Mouse (Mus musculus): Measurements from ENCODE around the gene Ly6g5b. TPM values are rescaled to one million over a fixed set of nuclear protein-coding genes. Genes with fewer than 3 reads are reported as not detected.
A peak's percentile ranks its signal among the peaks of the same experiment; 100 is the strongest.
"Not testable (repeated sequence)": the region's sequence is repeated elsewhere in the genome, so short reads cannot be mapped to it uniquely, and the experiment has no call there.

Ly6g5b gene
- polyA plus RNA-seq, 1 experiment from 2014 or later, result 1.1 TPM

DNA sequence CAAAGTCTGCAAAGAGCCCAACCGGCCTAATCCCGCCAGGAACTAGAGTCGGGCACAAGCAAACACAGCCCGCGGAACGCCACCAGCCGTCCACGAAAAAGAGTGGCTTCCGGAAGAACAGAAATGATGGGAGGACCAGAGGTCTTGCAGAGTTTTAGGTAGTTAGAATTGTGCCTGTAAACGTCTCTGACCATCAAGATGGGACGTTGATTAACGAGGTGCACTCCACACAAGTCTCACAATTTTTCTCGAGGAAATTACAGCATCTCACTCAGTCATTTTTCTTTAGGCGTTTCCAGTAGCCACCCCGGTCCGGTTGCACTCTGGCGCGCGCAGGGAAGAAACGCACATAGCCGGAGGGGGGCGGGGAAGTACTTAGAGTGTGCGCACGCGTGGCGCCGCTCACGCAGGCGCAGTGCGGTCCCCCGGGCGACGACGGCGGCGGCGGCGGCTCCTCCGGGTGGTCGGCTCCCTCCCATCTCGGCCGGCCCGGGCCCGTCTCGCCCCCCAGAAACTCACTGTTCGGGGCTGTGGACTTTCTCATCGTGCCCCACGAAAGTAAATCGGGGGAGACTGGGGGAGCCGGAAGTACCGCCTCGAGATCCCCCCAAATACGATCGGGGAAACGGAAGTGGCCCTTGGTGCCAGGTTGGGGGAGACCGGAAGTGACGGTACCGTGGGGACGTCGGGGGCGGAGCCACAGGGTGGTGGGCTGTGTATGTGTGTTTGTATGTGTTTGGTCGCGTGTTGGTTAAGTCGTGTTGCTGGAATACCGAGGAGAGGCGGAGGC lies 19.8 kb upstream of the Ly6g5b start, which contains the start of gene Bag6:
TSS of gene Bag6 (plus strand) at position 378 of the 790 bp plus-strand sequence.
- Histone ChIP-seq H3K9ac (peak within 1 kb of the TSS; percentile 86), H3K27me3 (no peaks in the 10 kb centered on the region), H3K4me3 (peak within 1 kb of the TSS; percentile 75), H3K4me1 (peaks cover 18% of the 10 kb centered on the region), H3K36me3 (peaks cover 25% of the 10 kb centered on the region), H3K27ac (peak within 1 kb of the TSS; percentile 91), H3K9me3 (no peaks in the 10 kb centered on the region), H3K4me2 (replicated peaks) (peak within 1 kb of the TSS; percentile 94)
- under 1% methylated on average over 66 of the region's 66 CpGs for WGBS
- ATAC-seq (ENCODE audit: low FRiP score, low read depth), result peak; percentile 93

- Histone ChIP-seq H3K4me1 (peaks cover 19% of the 10 kb centered on the region), H3K4me2 (replicated peaks) (no peak overlapping the region), H3K27me3 (no peaks in the 10 kb centered on the region), H3K9ac (no peak overlapping the region), H3K36me3 (peaks cover 21% of the 10 kb centered on the region), H3K4me3 (no peak overlapping the region), H3K9me3 (no peaks in the 10 kb centered on the region), H3K27ac (no peak overlapping the region)
- WGBS, result 92% methylated on average over 7 of the region's 7 CpGs
- ATAC-seq (ENCODE audit: low FRiP score, low read depth), result no peak
Measured at GRCm38 (mm10) chr17:35133517-35133916, 18.3 kb upstream of the Ly6g5b start.

GRCm38 (mm10) chr17:35132174-35132560 lies 16.9 kb upstream of the Ly6g5b start:
- Histone ChIP-seq H3K9me3 (no peaks in the 10 kb centered on the region), H3K27ac (no peak overlapping the region), H3K9ac (no peak overlapping the region), H3K4me1 (peaks cover 22% of the 10 kb centered on the region), H3K4me3 (no peak overlapping the region), H3K4me2 (replicated peaks) (no peak overlapping the region), H3K27me3 (no peaks in the 10 kb centered on the region), H3K36me3 (peaks cover 22% of the 10 kb centered on the region)
- 81% methylated on average over 3 of the region's 3 CpGs for WGBS
- ATAC-seq (ENCODE audit: low FRiP score, low read depth), result no peak

GRCm38 (mm10) chr17:35131500-35132173 lies 16.4 kb upstream of the Ly6g5b start, which contains the start of gene Apom:
Gene Apom (minus strand): TSS chr17:35132050.
- no peak for ATAC-seq (ENCODE audit: low FRiP score, low read depth)
- H3K27me3 ChIP-seq, result no peaks in the 10 kb centered on the region
- 85% methylated on average over 15 of the region's 15 CpGs for WGBS
- no peaks in the 10 kb centered on the region for H3K9me3 ChIP-seq
- no peak within 1 kb of the TSS for H3K4me3 ChIP-seq
- H3K4me1 ChIP-seq, result peaks cover 22% of the 10 kb centered on the region
- H3K9ac ChIP-seq, result 0 out of 2 replicates have a peak within 1 kb of the TSS, but pooled peaks have one; percentile 4
- H3K4me2 ChIP-seq (replicated peaks), result no peak within 1 kb of the TSS
- peaks cover 22% of the 10 kb centered on the region for H3K36me3 ChIP-seq
- no peak within 1 kb of the TSS for H3K27ac ChIP-seq

GRCm38 (mm10) chr17:35131038-35131437 lies 15.8 kb upstream of the Ly6g5b start:
- no peaks in the 10 kb centered on the region for H3K27me3 ChIP-seq
- 87% methylated on average over 8 of the region's 8 CpGs for WGBS
- H3K4me3 ChIP-seq, result no peak overlapping the region
- H3K9me3 ChIP-seq, result no peaks in the 10 kb centered on the region
- no peak overlapping the region for H3K9ac ChIP-seq
- H3K4me1 ChIP-seq, result peaks cover 18% of the 10 kb centered on the region
- H3K4me2 ChIP-seq (replicated peaks), result no peak overlapping the region
- no peak overlapping the region for H3K27ac ChIP-seq
- peaks cover 22% of the 10 kb centered on the region for H3K36me3 ChIP-seq
- ATAC-seq (ENCODE audit: low FRiP score, low read depth), result no peak

GRCm38 (mm10) chr17:35128996-35129395 lies 13.8 kb upstream of the Ly6g5b start:
- H3K27me3 ChIP-seq, result no peaks in the 10 kb centered on the region
- H3K36me3 ChIP-seq, result peaks cover 33% of the 10 kb centered on the region
- no peak overlapping the region for H3K4me3 ChIP-seq
- H3K27ac ChIP-seq, result no peak overlapping the region
- H3K4me2 ChIP-seq (replicated peaks), result no peak overlapping the region
- no peaks in the 10 kb centered on the region for H3K9me3 ChIP-seq
- ATAC-seq (ENCODE audit: low FRiP score, low read depth), result no peak
- 64% methylated on average over 11 of the region's 11 CpGs for WGBS
- no peak overlapping the region for H3K9ac ChIP-seq
- H3K4me1 ChIP-seq, result peaks cover 28% of the 10 kb centered on the region

GRCm38 (mm10) chr17:35127017-35127416 lies 11.8 kb upstream of the Ly6g5b start:
- WGBS, result 75% methylated on average over 13 of the region's 13 CpGs
- Histone ChIP-seq H3K4me2 (replicated peaks) (peak overlapping the region; percentile 81), H3K27ac (peak overlapping the region; percentile 88; the same call in 1 of the 2 replicates), H3K27me3 (no peaks in the 10 kb centered on the region), H3K9me3 (no peaks in the 10 kb centered on the region), H3K9ac (peak overlapping the region; percentile 88), H3K4me1 (peaks cover 34% of the 10 kb centered on the region), H3K36me3 (peaks cover 39% of the 10 kb centered on the region), H3K4me3 (peak overlapping the region; percentile 76)
- no peak for ATAC-seq (ENCODE audit: low FRiP score, low read depth)

DNA sequence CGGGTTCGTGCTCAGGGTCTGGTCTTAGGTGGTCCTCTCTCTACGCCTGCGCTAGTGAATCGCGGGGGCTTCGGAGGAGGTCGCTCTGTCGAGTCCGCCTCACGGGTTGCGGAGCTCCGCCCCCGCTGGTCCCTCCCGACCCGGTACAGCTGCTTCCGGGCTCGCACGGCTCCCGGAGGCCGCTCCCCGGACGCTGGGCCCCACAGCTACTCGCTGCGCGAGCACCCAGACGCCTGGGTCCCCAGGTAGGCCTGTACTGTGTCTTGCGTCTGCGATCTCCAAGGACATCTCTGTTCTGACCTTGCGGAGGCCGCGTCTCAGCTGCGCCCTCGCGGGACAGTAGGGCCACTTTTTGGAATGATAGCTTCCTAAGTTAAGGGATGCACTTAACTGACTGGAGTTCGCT lies 11.0 kb upstream of the Ly6g5b start, which contains the start of gene D17H6S53E:
TSS of gene D17H6S53E (plus strand) at position 168 of the 406 bp plus-strand sequence.
- H3K27ac ChIP-seq, result peak within 1 kb of the TSS; percentile 88
- H3K9ac ChIP-seq, result peak within 1 kb of the TSS; percentile 88
- H3K4me1 ChIP-seq, result peaks cover 34% of the 10 kb centered on the region
- ATAC-seq (ENCODE audit: low FRiP score, low read depth), result peak; percentile 41; the same call in 1 of the 2 replicates
- H3K4me2 ChIP-seq (replicated peaks), result peak within 1 kb of the TSS; percentile 81
- no peaks in the 10 kb centered on the region for H3K27me3 ChIP-seq
- peaks cover 39% of the 10 kb centered on the region for H3K36me3 ChIP-seq
- H3K4me3 ChIP-seq, result peak within 1 kb of the TSS; percentile 76
- under 1% methylated on average over 30 of the region's 36 CpGs for WGBS
- H3K9me3 ChIP-seq, result no peaks in the 10 kb centered on the region

- Histone ChIP-seq H3K27me3 (no peaks in the 10 kb centered on the region), H3K27ac (peak overlapping the region; percentile 88; the same call in 1 of the 2 replicates), H3K4me2 (replicated peaks) (peak overlapping the region; percentile 81), H3K9ac (peak overlapping the region; percentile 88), H3K36me3 (peaks cover 39% of the 10 kb centered on the region), H3K4me1 (peaks cover 35% of the 10 kb centered on the region), H3K9me3 (no peaks in the 10 kb centered on the region), H3K4me3 (peak overlapping the region; percentile 76)
- no peak for ATAC-seq (ENCODE audit: low FRiP score, low read depth)
- WGBS, result 26% methylated on average over 6 of the region's 6 CpGs
Measured at GRCm38 (mm10) chr17:35125578-35125977, 10.3 kb upstream of the Ly6g5b start.

- H3K4me3 ChIP-seq, result no peak overlapping the region
- 88% methylated on average over 1 of the region's 1 CpGs for WGBS
- H3K27me3 ChIP-seq, result no peaks in the 10 kb centered on the region
- H3K4me2 ChIP-seq (replicated peaks), result peak overlapping the region; percentile 81
- peak overlapping the region; percentile 88 for H3K9ac ChIP-seq
- no peak for ATAC-seq (ENCODE audit: low FRiP score, low read depth)
- H3K27ac ChIP-seq, result no peak overlapping the region; the same call in 1 of the 2 replicates
- H3K9me3 ChIP-seq, result no peaks in the 10 kb centered on the region
- peaks cover 34% of the 10 kb centered on the region for H3K36me3 ChIP-seq
- H3K4me1 ChIP-seq, result peaks cover 40% of the 10 kb centered on the region
Measured at GRCm38 (mm10) chr17:35125081-35125480, 9.9 kb upstream of the Ly6g5b start.

DNA sequence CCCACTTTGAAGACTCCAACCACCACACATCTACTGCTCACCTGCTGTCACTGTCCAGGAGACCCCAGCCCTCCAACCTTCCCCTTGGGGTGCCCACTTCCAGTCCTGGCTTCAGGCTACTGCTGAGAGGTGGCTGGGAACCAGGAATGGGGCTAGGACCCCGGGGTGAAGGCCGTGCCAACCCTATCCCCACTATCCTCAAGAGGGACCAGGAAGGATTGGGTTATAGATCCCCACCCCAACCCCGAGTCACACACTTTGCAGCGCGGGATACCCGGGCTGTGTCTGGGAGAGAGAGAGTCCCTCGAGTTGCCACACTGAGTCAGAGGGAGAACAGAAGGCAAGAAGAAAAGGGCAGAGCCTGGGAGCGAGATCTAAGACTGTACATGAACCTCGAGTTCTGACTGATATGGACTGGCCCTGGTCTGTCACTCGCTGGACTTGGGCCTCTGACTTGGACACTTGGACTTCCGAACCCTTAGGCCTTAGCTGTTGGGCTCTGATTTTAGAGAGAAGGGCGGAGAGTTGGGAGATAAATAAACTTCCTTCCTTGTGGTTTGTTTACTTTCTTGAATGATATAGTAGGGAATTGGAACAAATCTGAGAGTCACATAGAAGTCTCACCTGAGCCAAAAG lies 9.2 kb upstream of the Ly6g5b start:
- not testable (repeated sequence) for H3K9me3 ChIP-seq; H3K27ac ChIP-seq; H3K27me3 ChIP-seq; H3K4me3 ChIP-seq; ATAC-seq (ENCODE audit: low FRiP score, low read depth); H3K4me2 ChIP-seq (replicated peaks); H3K9ac ChIP-seq
- 94% methylated on average over 12 of the region's 12 CpGs for WGBS
- H3K36me3 ChIP-seq, result peaks cover 27% of the 10 kb centered on the region
- peaks cover 46% of the 10 kb centered on the region for H3K4me1 ChIP-seq

DNA sequence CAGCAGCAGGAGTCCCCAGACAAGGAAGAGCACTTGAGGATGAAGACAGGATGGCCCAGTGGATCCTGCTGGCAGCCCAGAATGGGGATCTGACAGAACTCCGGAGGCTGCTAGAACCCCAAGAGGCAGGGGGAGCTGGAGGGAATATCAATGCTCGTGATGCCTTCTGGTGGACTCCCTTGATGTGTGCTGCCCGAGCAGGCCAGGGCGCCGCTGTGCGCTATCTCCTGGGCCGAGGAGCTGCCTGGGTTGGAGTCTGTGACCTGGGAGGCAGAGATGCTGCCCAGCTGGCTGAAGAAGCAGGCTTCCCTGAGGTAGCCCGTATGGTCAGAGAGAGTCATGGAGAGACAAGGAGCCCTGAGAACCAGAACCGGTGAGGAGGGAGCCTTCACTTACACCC lies 8.1 kb upstream of the Ly6g5b start:
- not testable (repeated sequence) for H3K9ac ChIP-seq; H3K4me2 ChIP-seq (replicated peaks); H3K27ac ChIP-seq; H3K27me3 ChIP-seq; H3K9me3 ChIP-seq; ATAC-seq (ENCODE audit: low FRiP score, low read depth); H3K4me3 ChIP-seq
- WGBS, result 90% methylated on average over 9 of the region's 9 CpGs
- peaks cover 43% of the 10 kb centered on the region for H3K4me1 ChIP-seq
- H3K36me3 ChIP-seq, result peaks cover 31% of the 10 kb centered on the region

All from limb, embryonic 13.5 days (tissue).